Mouse (Mus musculus): Measurements from ENCODE around the gene Znrd1as.
"Not testable (repeated sequence)": the region's sequence is repeated elsewhere in the genome, so short reads cannot be mapped to it uniquely, and the experiment has no call there.

Znrd1as gene

GRCm38 (mm10) chr17:36950981-36951947 lies 7.1 kb upstream of the Znrd1as start, which contains the start of gene Ppp1r11:
Gene Ppp1r11 (minus strand): TSS chr17:36951741.
- peak; percentile 91 for DNase-seq

DNA sequence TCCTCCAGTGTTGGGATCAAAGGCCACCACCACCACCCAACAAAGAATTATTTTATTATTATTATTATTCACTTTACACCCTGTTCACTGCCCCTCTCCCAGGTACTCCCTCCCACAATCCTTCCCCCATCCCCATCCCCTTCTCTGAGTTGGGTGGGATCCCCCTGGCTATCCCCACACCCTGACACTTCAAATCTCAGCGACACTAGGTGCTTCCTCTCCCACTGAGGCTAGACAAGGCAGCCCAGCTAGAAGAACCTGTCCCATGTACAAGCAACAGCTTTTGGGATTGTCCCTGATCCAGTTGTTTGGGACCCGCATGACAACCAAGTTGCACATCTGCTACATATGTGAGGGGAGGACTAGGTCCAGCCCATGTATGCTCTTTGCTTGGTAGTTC lies 5.8 kb upstream of the Znrd1as start:
- no peak for DNase-seq

DNA sequence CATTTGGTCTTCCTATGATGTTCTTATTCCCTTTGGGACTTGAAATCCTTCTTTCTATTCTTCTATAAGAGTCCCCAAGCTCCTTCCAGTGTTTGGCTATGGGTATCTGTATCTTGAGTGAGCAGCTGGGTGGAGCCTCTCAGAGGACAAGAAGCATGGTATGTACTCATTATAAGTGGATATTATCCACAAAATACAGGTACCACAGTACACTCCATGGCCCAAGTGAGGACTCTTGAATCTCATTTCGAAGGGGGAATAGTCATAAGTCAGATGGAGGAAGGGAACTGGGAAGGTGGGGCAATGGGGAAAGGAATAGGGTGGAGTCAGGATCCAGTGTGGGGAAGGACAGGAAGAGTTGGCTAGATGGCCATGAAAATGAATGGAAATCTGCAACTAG lies 5.3 kb upstream of the Znrd1as start:
- no peak for DNase-seq

- DNase-seq, result no peak
Observed at GRCm38 (mm10) chr17:36958884-36959283, 492 bp downstream of the Znrd1as start.

DNA sequence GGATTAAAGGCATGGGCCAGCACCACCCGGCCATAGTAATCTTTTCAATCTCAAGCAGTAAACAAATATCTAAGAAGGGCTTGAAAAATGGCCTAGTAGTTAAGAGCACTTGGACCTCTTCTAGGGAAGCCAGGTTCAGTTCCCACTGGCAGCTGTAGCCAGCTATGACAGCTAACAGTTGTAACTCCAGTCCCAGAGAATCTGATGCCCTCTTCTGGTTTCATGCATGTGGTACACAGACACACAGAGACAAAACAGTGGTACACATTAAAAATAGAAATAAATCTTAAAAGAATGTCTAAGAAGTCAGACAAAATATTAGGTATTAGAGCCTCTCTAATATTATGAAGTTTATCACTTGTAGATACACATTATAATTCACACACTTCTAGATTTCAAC lies 2.7 kb downstream of the Znrd1as start:
- no peak for DNase-seq

GRCm38 (mm10) chr17:36966875-36967274 lies 8.5 kb downstream of the Znrd1as start:
- no peak for DNase-seq

DNA sequence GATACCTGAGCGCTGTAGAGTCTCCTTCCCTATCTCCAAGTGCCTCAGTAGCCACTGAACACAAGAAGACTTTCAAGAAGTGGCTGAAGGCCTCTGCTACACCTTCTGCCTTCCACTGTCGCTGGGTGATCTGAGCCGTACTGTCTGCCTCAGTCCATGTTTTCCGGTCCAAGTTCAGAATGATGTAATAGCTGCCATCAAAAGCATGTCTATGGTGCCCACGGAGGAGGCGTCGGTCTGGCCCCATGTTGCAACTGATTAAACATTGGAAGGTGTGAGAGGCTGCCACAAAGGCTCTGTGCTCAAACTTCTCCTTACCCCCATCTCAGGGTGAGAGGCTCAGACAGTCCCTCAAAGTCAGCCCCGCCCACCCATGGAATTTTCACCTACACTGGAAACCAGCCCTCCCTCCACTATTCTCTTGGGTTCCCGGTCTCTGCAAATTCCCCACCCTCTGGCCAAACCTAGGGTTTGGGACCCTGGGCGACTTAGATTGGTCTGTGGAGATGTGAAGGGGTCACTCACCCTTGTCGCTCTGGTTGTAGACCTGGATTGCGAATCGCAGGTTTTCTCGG lies 12.0 kb downstream of the Znrd1as start:
- no peak for DNase-seq

DNA sequence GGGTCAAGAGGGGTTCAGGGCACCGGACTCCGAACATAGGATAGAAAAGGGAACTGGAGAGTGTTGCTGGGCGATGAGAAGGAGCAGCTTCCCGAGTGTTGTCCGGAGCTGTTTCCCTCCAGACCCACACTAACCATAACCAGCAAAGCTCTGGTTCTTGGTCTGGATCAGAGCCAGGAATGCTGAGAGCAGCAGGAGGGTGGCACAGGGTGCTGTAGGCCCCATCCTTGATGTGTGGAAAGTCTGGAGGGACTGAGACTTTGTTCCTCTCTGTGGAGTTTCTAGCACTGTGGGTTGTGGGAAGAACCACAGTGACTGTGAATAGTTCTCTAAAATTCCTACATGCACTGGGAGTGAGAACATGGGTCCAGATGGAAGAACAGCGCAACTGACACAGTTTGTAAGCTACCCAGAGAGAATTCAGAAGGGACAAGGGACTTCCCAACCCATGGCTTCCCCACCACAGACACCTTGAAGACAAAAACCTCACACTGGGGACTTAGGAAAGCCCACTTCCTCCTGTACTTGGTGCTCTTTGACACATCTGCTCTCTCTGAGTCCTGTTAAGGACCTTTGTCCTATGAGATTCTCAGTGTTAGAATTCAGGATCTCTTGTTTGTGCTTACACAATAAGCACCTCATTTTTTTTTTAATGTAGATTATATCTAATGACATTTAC lies 12.9 kb downstream of the Znrd1as start:
- no peak for DNase-seq

- DNase-seq, result no peak
Observed at GRCm38 (mm10) chr17:36972791-36973190, 14.4 kb downstream of the Znrd1as start.

GRCm38 (mm10) chr17:36973271-36973787 lies 14.9 kb downstream of the Znrd1as start:
- DNase-seq, result no peak

DNA sequence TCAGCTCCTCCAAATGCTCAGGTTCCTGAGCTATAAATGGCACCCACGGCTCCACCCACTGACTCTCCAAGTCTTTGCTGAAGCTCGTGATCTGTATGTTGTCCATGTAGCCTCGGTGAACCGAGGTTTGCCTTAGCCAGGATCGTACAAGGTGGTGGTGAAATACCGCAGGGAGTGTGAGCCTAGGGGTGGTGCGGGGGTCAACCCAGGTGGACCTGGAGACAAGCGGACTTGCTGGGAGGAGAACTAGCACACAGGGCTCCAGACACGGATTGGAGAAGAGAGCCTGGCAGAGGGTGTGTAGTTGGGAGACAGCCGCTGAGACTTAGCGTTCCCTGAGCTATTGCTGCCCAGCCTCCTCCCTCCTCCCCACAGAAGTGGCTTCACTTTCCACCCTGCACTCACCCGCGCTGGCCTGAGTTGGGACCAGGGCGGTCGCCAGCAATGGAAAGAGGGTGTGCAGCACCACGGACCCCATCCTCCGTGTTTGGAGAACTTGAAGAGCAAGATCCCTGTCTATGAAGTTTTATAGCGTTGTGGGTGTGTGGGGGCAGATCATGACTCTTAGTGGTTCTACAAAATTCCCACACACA lies 22.9 kb downstream of the Znrd1as start, which contains the start of gene 2410137M14Rik:
2410137M14Rik (minus strand) TSS at position 17 of the 593 bp plus-strand sequence.
- DNase-seq, result no peak

DNA sequence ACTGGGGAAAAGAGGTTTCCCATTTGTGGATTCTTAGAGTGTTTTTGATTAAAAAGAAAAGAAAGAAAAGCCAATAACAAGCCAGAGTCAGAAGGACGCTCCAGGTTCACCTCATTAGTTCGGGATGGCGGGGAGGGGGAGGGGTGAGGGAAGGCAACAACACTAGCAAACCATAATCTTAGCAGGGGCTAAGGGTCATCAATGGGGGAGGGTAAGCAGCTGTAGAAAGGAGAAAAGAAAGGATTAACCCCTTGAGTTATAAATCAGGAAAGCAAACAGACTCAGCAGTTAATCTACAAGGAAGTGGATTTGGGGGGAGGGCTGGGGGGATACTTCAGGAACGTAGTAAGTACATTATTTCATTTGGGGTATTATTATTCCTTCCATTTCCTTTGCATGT lies 23.5 kb downstream of the Znrd1as start:
- DNase-seq, result no peak

DNA sequence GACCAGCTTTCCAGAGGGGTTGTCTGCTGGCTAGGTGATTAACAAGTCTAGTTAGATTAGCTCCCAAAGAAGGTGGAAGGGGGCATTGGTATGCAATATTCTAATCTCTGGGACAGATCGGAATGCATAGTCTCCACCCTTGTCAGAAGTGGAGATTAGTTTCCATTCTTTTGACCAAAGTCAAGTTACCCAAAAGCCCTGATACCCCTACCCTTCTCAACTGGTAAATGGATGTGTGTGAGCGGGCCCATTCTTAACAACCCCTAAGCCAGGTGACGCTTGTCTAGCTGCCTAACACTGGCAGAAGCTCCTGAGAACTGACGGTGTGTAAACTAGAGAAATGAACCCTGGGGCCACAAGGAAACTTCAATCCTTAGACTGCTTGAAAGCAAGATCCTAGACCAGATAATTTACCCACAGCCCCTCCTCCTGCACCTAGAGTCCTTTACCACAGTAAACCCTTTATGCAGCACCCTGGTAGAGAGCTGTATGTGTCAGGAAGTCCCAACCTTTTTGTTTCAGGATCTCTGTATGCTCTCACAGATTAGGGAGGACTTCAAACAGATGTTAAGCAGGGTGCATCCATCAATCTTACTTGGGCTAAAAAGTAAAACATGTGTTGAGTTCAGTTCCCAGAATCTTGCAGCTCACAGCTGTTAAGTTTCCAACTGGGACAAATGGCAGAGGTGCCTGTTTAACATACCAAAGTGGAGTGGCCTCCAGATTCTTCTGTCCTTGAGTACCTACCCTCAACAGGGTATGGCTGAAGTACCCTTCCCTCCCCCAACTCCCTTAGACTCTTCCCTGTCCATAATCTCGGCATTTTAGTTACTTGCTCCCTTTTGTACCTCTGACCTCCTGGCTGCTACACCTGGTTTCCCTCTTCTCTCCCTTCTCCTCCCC lies 24.1 kb downstream of the Znrd1as start:
- no peak for DNase-seq

- DNase-seq, result no peak
Observed at GRCm38 (mm10) chr17:36988475-36988874, 30.1 kb downstream of the Znrd1as start.

DNA sequence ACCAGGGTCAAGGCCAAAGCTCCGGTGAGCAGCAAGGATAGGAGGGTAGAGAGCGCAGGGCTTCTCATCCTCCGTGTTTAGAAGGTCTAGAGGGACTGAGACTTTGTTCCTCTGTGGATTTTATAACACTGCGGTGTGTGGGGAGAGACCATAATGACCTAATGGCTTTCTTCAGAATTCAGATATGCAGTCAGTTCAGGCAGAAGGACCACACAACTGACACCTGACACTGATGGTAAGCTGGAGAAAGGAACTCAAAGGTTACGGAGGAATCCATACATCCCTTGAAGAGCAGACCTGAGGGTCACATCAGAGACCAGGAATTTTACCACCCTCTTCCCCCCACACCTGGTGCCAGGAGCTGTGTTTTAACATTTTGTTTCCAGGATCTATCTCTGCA lies 31.0 kb downstream of the Znrd1as start, which contains the start of gene H2-M5:
H2-M5 (minus strand) TSS at position 101 of the 400 bp plus-strand sequence.
- no peak for DNase-seq

DNA sequence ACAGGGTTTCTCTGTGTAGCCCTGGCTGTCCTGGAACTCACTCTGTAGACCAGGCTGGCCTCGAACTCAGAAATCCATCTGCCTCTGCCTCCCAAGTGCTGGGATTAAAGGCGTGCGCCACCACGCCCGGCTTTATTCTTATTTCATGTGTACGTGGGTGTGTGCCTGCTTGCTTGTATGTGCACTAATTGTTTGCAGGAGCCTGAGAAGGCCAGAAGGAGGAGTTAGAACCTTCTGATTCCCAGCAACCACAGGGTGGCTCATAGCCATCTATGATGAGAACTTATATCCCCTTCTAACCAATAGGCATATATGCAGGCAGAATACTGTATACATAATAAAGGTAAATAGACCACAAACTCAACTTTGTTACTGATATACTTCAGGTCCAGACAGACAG lies 32.2 kb downstream of the Znrd1as start:
- not testable (repeated sequence) for DNase-seq

GRCm38 (mm10) chr17:36992336-36993104 lies 34.1 kb downstream of the Znrd1as start:
- DNase-seq, result no peak

GRCm38 (mm10) chr17:36993770-36994325 lies 35.5 kb downstream of the Znrd1as start:
- no peak for DNase-seq

DNA sequence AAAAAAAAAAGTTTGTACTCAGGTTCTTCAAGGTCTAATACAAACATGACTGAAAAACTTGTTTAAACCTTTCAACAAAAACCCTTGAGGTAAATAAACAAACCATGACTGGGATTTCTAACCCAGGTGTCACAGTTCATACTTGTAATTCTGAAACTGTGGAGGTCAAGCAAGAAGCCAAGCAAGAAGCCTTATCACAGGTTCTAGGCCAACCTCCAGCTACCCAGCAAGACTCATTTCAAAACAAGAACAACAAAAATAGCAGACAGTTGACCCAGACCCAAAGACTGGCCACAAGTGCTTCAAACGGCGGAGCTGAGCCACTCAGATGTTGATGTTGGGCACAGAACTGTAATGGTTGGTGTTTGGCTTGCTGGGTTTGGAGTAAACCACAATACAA lies 36.1 kb downstream of the Znrd1as start:
- DNase-seq, result no peak

- DNase-seq, result no peak
Observed at GRCm38 (mm10) chr17:36995448-36995847, 37.1 kb downstream of the Znrd1as start.

Measured in right cerebral cortex, postnatal 4 days (tissue).